8 mouse cellular contexts compared by ENCODE assay signal in the genomic region with DNA sequence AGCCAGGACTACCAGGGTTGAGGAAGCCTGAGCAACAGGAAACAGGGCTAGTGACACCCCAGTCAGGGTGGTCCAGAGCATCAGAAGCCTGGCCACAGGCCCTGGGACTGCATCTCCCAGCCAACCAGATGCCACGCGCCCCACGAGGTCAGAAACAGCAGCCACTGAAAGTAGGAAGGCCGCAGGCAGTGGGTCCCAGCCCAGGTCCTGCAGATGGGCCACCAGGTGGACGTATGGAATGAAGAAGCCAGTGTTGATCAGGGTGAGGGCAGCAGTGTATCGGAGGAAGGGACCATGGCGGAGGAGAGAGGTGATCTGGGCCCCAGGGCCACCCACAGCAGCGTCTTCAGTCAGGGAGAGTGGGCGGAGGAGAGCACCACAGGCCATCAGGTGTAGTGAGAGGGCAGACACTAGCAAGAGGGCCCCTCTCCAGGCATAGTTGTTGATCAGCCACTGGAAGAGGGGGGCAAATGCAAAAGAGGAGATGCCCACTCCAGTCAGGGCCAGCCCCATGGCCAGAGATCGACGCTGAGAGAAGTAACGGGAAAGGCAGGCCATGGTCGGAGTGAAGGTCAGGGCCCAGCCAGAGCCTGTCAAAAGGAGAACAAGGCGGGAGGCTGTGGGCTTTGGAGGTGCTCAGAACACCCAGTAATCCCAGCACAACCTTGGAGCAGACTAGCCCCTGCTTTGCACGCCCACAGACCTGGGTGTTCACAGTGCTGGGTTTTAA. TPM values are rescaled to one million over a fixed set of nuclear protein-coding genes. Genes with fewer than 3 reads are reported as not detected.
DNase-seq lines count a peak whose midpoint lies in the region; ATAC-seq and TF ChIP-seq lines count a peak whose summit lies in the region.

No protein-coding gene starts in this region.

- peaks cover 46% of the 10 kb centered on the region for H3K4me1 ChIP-seq in forebrain, embryonic 12.5 days
- peaks cover 12% of the 10 kb centered on the region for H3K4me1 ChIP-seq in intestine, postnatal 0 days (replicated peaks; ENCODE audit: control insufficient read depth, insufficient read depth, low read length)
- peaks cover 40% of the 10 kb centered on the region for H3K4me1 ChIP-seq in midbrain, embryonic 16.5 days (ENCODE audit: control insufficient read depth, insufficient read depth, low read length)

- no peak overlapping the region for H3K9ac ChIP-seq in forebrain, embryonic 12.5 days
- no peak overlapping the region for H3K9ac ChIP-seq in intestine, postnatal 0 days (ENCODE audit: low read depth, low read length)
- no peak overlapping the region for H3K9ac ChIP-seq in midbrain, embryonic 16.5 days (ENCODE audit: low read depth, low read length)

- peak overlapping the region; percentile 8; the same call in 1 of the 2 replicates for H3K4me3 ChIP-seq in forebrain, embryonic 12.5 days (replicated peaks)
- no peak overlapping the region for H3K4me3 ChIP-seq in intestine, postnatal 0 days (ENCODE audit: low read depth, low read length)
- H3K4me3 ChIP-seq in midbrain, embryonic 16.5 days (ENCODE audit: low read depth, low read length) = peak overlapping the region; percentile 45; the same call in 1 of the 2 replicates

- peaks cover 52% of the 10 kb centered on the region for H3K27me3 ChIP-seq in forebrain, embryonic 12.5 days
- peaks cover 15% of the 10 kb centered on the region for H3K27me3 ChIP-seq in intestine, postnatal 0 days (replicated peaks; ENCODE audit: control insufficient read depth, insufficient read depth, low read length)
- H3K27me3 ChIP-seq in midbrain, embryonic 16.5 days (ENCODE audit: control insufficient read depth, insufficient read depth, low read depth, low read length) = peaks cover 25% of the 10 kb centered on the region

- H3K9me3 ChIP-seq in forebrain, embryonic 12.5 days = no peaks in the 10 kb centered on the region
- no peaks in the 10 kb centered on the region for H3K9me3 ChIP-seq in intestine, postnatal 0 days (ENCODE audit: control insufficient read depth)
- H3K9me3 ChIP-seq in midbrain, embryonic 16.5 days (replicated peaks; ENCODE audit: control insufficient read depth, low read length, poor library complexity, severe bottlenecking) = no peaks in the 10 kb centered on the region

- no peak for TF ChIP-seq CTCF in intestine, postnatal 0 days (IDR thresholded peaks at IDR 0.05; ENCODE audit: low read depth)

- H3K27ac ChIP-seq in forebrain, embryonic 12.5 days = no peak overlapping the region
- no peak overlapping the region; the same call in 1 of the 2 replicates for H3K27ac ChIP-seq in intestine, postnatal 0 days (ENCODE audit: low read depth, low read length)
- H3K27ac ChIP-seq in midbrain, embryonic 16.5 days (ENCODE audit: low read length) = no peak overlapping the region

- DNase-seq in kidney, adult 9 months = peak; percentile 51
- no peak for DNase-seq in kidney, postnatal 4 days
- no peak for DNase-seq in B cell, adult 2 months
- no peak for DNase-seq in gastrocnemius, postnatal 10 days
- DNase-seq in adipocyte (ENCODE audit: low spot score) = no peak

- H3K36me3 ChIP-seq in forebrain, embryonic 12.5 days (replicated peaks) = peaks cover 15% of the 10 kb centered on the region
- peaks cover 4% of the 10 kb centered on the region; the same call in 1 of the 2 replicates for H3K36me3 ChIP-seq in intestine, postnatal 0 days (ENCODE audit: control insufficient read depth, insufficient read depth)
- H3K36me3 ChIP-seq in midbrain, embryonic 16.5 days (ENCODE audit: control insufficient read depth, insufficient read depth, low read length) = 0 out of 2 replicates have a peak, but pooled peaks cover 2% of the 10 kb centered on the region

- ATAC-seq in forebrain, embryonic 12.5 days (ENCODE audit: low FRiP score) = no peak
- no peak for ATAC-seq in intestine, postnatal 0 days
- no peak for ATAC-seq in midbrain, embryonic 16.5 days

- WGBS in forebrain, embryonic 12.5 days = 92% methylated on average over 15 of the region's 15 CpGs
- 74% methylated on average over 15 of the region's 15 CpGs for WGBS in intestine, postnatal 0 days
- 90% methylated on average over 15 of the region's 15 CpGs for WGBS in midbrain, embryonic 16.5 days

- peak overlapping the region; percentile 91 for H3K4me2 ChIP-seq in forebrain, embryonic 12.5 days
- peak overlapping the region; percentile 95 for H3K4me2 ChIP-seq in intestine, postnatal 0 days (replicated peaks; ENCODE audit: low read depth)
- peak overlapping the region; percentile 88 for H3K4me2 ChIP-seq in midbrain, embryonic 16.5 days (ENCODE audit: low read length)

RNA-seq across cellular contexts. Expression of a gene that starts 2.0 kb away (rescaled TPM):
- 14.3 and 14.4 TPM in 2 replicates for polyA plus RNA-seq in forebrain, embryonic 12.5 days (2016; fragmentation: Nextera tagmentation; extraction: Ambion mirVana)
- 9.9 and 11.4 TPM in 2 replicates for polyA plus RNA-seq in intestine, postnatal 0 days (2015; fragmentation: Nextera tagmentation; extraction: Ambion mirVana)
- 12.7 and 13.6 TPM in 2 replicates for polyA plus RNA-seq in midbrain, embryonic 16.5 days (2015; fragmentation: Nextera tagmentation; extraction: Ambion mirVana)
- 1 to 10 TPM; 1.1 to 3.7 TPM for total RNA-seq in gastrocnemius, postnatal 10 days (2021)

RNA-seq across cellular contexts. Expression of a gene that starts 6.4 kb away (rescaled TPM):
- 1.5 and 2.5 TPM in 2 replicates for polyA plus RNA-seq in forebrain, embryonic 12.5 days (2016; fragmentation: Nextera tagmentation; extraction: Ambion mirVana)
- polyA plus RNA-seq in intestine, postnatal 0 days (2015; fragmentation: Nextera tagmentation; extraction: Ambion mirVana) = 3.6 and 4.5 TPM in 2 replicates
- polyA plus RNA-seq in midbrain, embryonic 16.5 days (2015; fragmentation: Nextera tagmentation; extraction: Ambion mirVana) = 6.9 and 7.8 TPM in 2 replicates
- total RNA-seq in gastrocnemius, postnatal 10 days (2021) = under 1 TPM in 1 of 2 experiments, not detected in 1; 0.63 TPM

RNA-seq across cellular contexts. Expression of a gene that starts 10.7 kb away (rescaled TPM):
- polyA plus RNA-seq in forebrain, embryonic 12.5 days (2016; fragmentation: Nextera tagmentation; extraction: Ambion mirVana) = 5.7 and 5.9 TPM in 2 replicates
- polyA plus RNA-seq in intestine, postnatal 0 days (2015; fragmentation: Nextera tagmentation; extraction: Ambion mirVana) = 3.6 and 4.4 TPM in 2 replicates
- polyA plus RNA-seq in midbrain, embryonic 16.5 days (2015; fragmentation: Nextera tagmentation; extraction: Ambion mirVana) = 5.1 and 5.3 TPM in 2 replicates
- 10 to 100 TPM; 12.6 to 21.5 TPM for total RNA-seq in gastrocnemius, postnatal 10 days (2021)

RNA-seq across cellular contexts. Expression of a gene that starts 18.8 kb away (rescaled TPM):
- 203 and 215 TPM in 2 replicates for polyA plus RNA-seq in forebrain, embryonic 12.5 days (2016; fragmentation: Nextera tagmentation; extraction: Ambion mirVana)
- polyA plus RNA-seq in intestine, postnatal 0 days (2015; fragmentation: Nextera tagmentation; extraction: Ambion mirVana) = 70.3 and 72.7 TPM in 2 replicates
- 165 and 167 TPM in 2 replicates for polyA plus RNA-seq in midbrain, embryonic 16.5 days (2015; fragmentation: Nextera tagmentation; extraction: Ambion mirVana)
- total RNA-seq in gastrocnemius, postnatal 10 days (2021) = 10 to 100 TPM; 46.0 to 51.4 TPM

RNA-seq across cellular contexts. Expression of a gene that starts 20.7 kb away (rescaled TPM):
- 9.4 and 11.2 TPM in 2 replicates for polyA plus RNA-seq in forebrain, embryonic 12.5 days (2016; fragmentation: Nextera tagmentation; extraction: Ambion mirVana)
- polyA plus RNA-seq in intestine, postnatal 0 days (2015; fragmentation: Nextera tagmentation; extraction: Ambion mirVana) = 11.2 and 11.3 TPM in 2 replicates
- polyA plus RNA-seq in midbrain, embryonic 16.5 days (2015; fragmentation: Nextera tagmentation; extraction: Ambion mirVana) = 12.0 and 12.7 TPM in 2 replicates
- total RNA-seq in gastrocnemius, postnatal 10 days (2021) = 1 to 10 TPM; 2.8 to 3.8 TPM
